Mouse (Mus musculus): ENCODE measurements at regions not wholly inside any gene's neighbourhood (a gene's known extent, or its start where the extent isn't known, plus 50 kb on each side); places are given as distances from the start of the nearest gene placed in this dataset.

DNA sequence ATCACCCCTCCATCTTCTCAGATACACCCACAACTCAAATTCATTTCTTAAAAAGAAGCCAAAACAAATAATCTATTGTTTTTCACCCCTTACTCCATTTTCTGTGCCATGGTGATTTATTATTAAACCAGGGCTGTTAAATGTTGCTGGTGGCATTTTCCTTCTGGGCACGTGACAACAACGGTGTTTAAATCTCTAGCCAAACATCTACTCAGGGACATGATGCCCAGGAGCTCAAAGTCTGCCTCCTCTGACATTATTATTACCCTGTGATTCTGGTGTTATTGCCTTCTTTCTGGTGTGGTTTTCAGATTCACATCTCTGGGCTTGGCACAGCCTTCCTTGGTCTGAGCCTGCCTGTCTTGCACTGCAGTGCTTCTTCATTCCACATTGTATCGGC lies 253.5 kb upstream of the Camk1g start:
- no peaks in the 10 kb centered on the region for H3K27me3 ChIP-seq
- H3K36me3 ChIP-seq (ENCODE audit: poor library complexity, severe bottlenecking), result no peaks in the 10 kb centered on the region
- no peak overlapping the region for H3K4me3 ChIP-seq
- H3K4me2 ChIP-seq, result no peak overlapping the region
- H3K9ac ChIP-seq, result no peak overlapping the region
- H3K27ac ChIP-seq, result no peak overlapping the region
- ATAC-seq, result no peak
- WGBS, result 92% methylated on average over 3 of the region's 3 CpGs
- peaks cover 4% of the 10 kb centered on the region; the same call in 1 of the 2 replicates for H3K4me1 ChIP-seq
- no peaks in the 10 kb centered on the region for H3K9me3 ChIP-seq (replicated peaks)

DNA sequence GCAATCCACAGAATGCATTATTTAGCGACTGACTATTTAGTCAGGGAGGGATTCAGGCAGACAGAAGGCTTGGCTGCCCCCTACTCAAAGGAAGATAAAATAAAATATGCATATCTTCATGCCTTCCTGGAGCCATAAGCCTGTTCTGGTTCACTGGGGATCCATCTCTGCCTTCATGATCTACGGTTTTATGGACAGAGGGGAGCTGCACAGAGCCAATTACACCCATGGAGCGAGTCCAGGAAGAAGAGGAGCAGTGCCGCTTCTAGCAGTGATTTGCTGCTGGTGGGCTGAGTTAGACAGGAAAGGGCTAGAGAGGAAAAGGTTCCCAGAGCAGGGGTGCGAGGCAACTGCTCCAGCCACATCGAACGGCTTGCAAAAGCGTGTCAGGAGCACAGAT lies 248.2 kb upstream of the Camk1g start:
- no peak overlapping the region for H3K27ac ChIP-seq
- H3K9ac ChIP-seq, result no peak overlapping the region
- H3K27me3 ChIP-seq, result no peaks in the 10 kb centered on the region
- ATAC-seq, result no peak
- no peak overlapping the region for H3K4me3 ChIP-seq
- H3K4me2 ChIP-seq, result no peak overlapping the region
- H3K4me1 ChIP-seq, result no peaks in the 10 kb centered on the region
- 78% methylated on average over 8 of the region's 8 CpGs for WGBS
- no peaks in the 10 kb centered on the region for H3K36me3 ChIP-seq (ENCODE audit: poor library complexity, severe bottlenecking)
- H3K9me3 ChIP-seq (replicated peaks), result no peaks in the 10 kb centered on the region

DNA sequence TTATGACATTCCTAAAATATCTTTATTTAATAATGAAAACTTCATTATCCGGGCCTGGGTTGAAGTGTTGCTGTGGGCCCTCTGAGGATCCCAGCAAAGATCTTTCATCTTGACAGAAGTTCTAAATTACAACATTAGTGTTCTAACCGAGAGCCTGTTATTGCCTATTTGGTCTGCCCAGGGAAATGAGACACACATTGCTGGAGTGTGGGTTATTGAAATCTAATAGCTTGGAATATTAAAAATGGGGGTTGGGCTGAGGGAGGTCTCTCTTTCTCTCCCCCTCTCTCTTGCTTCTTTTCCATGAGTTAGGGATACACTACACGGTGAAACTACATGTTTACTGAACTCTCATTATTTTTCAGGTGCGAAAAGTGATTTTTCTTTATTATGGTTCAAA lies 240.4 kb upstream of the Camk1g start:
- ATAC-seq, result no peak
- Histone ChIP-seq H3K27ac (no peak overlapping the region), H3K36me3 (ENCODE audit: poor library complexity, severe bottlenecking) (no peaks in the 10 kb centered on the region), H3K27me3 (no peaks in the 10 kb centered on the region), H3K4me2 (no peak overlapping the region), H3K9me3 (replicated peaks) (no peaks in the 10 kb centered on the region), H3K4me1 (peaks cover 8% of the 10 kb centered on the region; the same call in 1 of the 2 replicates), H3K9ac (no peak overlapping the region), H3K4me3 (no peak overlapping the region)
- WGBS, result 86% methylated on average over 4 of the region's 4 CpGs

DNA sequence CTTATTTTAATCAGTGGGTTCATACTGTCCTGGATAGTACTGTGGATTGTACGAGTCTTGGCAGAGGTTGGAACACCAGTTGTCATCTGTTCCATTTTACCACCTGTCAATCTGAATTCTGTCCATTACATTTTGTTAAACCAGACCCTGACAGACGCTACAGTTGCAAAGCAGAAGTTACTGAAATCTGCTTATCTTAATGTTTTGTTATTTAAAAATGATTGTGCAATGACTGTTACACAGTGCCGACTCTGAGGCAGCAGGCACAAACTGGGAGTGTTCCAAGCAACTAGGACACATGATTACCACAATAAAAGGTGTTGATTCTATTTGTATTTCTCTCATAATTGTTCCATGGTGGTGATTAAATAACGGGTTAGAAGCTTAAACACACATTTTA lies 229.8 kb upstream of the Camk1g start:
- WGBS, result 70% methylated on average over 4 of the region's 4 CpGs
- no peaks in the 10 kb centered on the region for H3K9me3 ChIP-seq (replicated peaks)
- H3K4me2 ChIP-seq, result no peak overlapping the region
- H3K9ac ChIP-seq, result no peak overlapping the region
- H3K4me1 ChIP-seq, result no peaks in the 10 kb centered on the region
- no peak overlapping the region for H3K4me3 ChIP-seq
- H3K27me3 ChIP-seq, result no peaks in the 10 kb centered on the region
- no peak overlapping the region for H3K27ac ChIP-seq
- ATAC-seq, result peak; percentile 30; the same call in 1 of the 2 replicates
- no peaks in the 10 kb centered on the region for H3K36me3 ChIP-seq (ENCODE audit: poor library complexity, severe bottlenecking)

DNA sequence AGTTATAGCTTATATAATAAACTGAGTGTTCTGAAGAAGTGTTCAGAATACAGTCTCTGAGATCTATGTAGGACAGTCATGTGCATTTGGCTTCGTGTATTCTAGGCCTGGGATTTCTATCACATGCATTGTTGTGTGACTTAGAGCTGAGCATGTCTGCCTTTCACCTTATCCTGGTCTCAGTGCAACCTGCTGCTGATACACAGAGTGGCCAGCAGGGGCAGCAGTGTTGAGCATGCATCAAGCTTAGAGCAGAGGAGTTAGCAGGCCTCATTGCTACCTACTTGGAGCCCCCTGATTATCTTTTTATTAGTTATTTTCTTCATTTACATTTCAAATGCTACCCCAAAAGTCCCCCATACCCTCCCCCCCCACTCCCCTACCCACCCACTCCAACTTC lies 229.1 kb upstream of the Camk1g start:
- no peaks in the 10 kb centered on the region for H3K4me1 ChIP-seq
- H3K4me3 ChIP-seq, result no peak overlapping the region
- no peak overlapping the region for H3K4me2 ChIP-seq
- no peaks in the 10 kb centered on the region for H3K36me3 ChIP-seq (ENCODE audit: poor library complexity, severe bottlenecking)
- 43% methylated on average over 1 of the region's 1 CpGs for WGBS
- H3K9ac ChIP-seq, result no peak overlapping the region
- no peaks in the 10 kb centered on the region for H3K27me3 ChIP-seq
- ATAC-seq, result no peak
- no peaks in the 10 kb centered on the region for H3K9me3 ChIP-seq (replicated peaks)
- no peak overlapping the region for H3K27ac ChIP-seq

DNA sequence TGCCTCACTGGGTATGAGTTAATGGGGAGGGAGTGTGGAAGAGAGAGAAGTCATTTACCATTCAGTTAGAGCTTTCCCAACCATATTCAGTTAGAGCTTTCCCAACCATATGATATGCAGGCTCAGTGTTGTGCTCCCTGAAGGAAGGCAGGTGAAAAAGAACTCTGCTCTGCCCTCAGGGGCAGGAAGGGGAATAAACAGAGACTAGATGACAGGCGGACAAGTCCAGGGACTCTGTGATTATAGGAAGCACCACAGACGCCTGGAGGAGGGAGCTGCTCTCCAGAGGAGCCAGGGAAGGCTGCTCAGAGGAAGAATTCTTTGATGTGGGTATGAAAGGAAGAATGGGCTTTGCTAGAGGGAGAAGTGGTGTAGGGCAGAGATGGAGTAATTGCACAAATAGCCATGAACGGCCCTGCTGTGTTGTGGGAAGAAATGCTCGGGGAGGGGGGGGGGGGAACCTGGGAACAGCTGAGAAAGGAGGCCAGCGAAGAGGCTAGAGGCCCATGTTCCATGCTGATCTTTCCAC lies 220.3 kb upstream of the Camk1g start:
- no peak overlapping the region for H3K4me3 ChIP-seq
- peak overlapping the region; percentile 53; the same call in 1 of the 2 replicates for H3K27ac ChIP-seq

DNA sequence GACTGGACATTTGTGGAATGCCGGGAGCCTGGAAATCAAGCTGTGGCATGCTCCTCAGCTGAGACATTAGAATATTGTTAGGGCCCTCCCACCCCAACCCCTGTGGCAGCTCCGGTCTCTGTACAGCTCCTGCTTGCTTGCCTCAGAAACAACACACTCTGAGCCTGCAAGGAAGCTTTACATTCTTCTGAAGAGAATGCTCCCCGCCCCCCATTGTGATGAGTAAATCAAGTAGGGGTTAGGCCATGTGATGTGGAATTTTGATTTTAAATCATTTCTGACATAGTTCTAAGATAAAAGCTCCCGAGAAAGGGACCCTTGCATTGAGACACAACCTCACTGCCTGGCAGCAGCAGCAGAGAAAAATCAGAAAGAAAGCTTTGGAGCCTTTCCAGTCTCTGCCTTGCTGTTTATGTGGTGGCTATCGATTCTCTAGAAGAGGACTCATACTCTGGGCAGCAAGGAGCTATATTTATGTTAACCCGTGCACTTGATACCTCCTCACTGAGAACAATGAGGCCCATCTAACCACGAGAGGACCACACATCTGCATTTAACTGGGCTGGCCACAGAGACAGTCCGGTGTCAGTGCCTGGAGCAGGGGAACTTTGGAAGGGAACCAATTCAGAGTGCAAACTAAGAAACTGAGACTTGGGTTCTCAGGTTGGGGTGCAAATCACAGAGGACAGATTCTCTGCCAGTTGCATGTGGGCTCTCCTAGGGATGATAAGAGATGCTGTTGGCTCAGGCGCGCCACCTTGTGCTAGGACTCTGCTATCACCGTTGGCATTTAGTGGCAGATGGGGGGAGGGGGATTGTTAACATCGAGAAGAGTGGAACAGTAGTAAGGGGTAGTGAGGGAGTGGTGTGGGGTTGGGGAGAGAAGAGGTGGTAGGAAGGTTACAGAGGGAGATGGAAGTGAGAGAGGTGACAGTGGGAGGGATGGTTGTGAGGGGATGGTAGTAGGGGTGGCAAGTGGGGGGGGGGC lies 218.7 kb upstream of the Camk1g start:
- H3K4me3 ChIP-seq, result no peak overlapping the region
- no peaks in the 10 kb centered on the region for H3K9me3 ChIP-seq (replicated peaks)
- peak; percentile 50; the same call in 1 of the 2 replicates for ATAC-seq
- H3K4me1 ChIP-seq, result peaks cover 48% of the 10 kb centered on the region
- H3K4me2 ChIP-seq, result no peak overlapping the region
- H3K27ac ChIP-seq, result peak overlapping the region; percentile 19; the same call in 1 of the 2 replicates
- 21% methylated on average over 12 of the region's 12 CpGs for WGBS
- H3K9ac ChIP-seq, result no peak overlapping the region
- no peaks in the 10 kb centered on the region for H3K36me3 ChIP-seq (ENCODE audit: poor library complexity, severe bottlenecking)
- H3K27me3 ChIP-seq, result no peaks in the 10 kb centered on the region

More for the DNA sequence above, 220.3 kb upstream of the Camk1g start:
- no peak overlapping the region for H3K9ac ChIP-seq
- no peaks in the 10 kb centered on the region for H3K36me3 ChIP-seq (ENCODE audit: poor library complexity, severe bottlenecking)
- no peak overlapping the region for H3K4me2 ChIP-seq
- H3K9me3 ChIP-seq (replicated peaks), result no peaks in the 10 kb centered on the region
- WGBS, result 8% methylated on average over 5 of the region's 5 CpGs
- H3K27me3 ChIP-seq, result no peaks in the 10 kb centered on the region
- peaks cover 48% of the 10 kb centered on the region for H3K4me1 ChIP-seq
- ATAC-seq, result peak; percentile 5; the same call in 1 of the 2 replicates

DNA sequence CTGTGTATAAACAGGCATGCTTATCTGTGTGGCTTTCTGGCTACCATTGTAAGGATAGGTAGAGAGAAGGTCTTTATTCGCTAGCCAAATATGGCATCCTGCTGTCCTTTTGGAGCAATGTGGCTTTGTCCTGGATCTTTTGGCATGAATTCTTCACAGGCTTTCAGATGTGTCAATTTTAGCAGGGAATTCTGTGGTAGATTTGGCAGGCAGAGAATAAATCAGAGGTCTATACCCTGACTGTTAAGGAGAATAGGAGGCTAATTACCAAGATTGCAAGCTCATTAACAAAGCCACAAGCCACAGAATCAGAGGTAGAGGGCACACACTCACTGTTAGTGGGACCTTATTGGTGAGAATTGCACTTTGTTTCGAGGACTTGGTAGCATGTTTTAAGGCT lies 217.2 kb upstream of the Camk1g start:
- peak overlapping the region; percentile 67 for H3K27ac ChIP-seq
- no peak overlapping the region for H3K4me3 ChIP-seq
- H3K4me2 ChIP-seq, result no peak overlapping the region
- H3K9ac ChIP-seq, result no peak overlapping the region
- ATAC-seq, result peak; percentile 69
- no peaks in the 10 kb centered on the region for H3K27me3 ChIP-seq
- WGBS, result 25% methylated on average over 2 of the region's 2 CpGs
- H3K9me3 ChIP-seq (replicated peaks), result no peaks in the 10 kb centered on the region
- H3K4me1 ChIP-seq, result peaks cover 48% of the 10 kb centered on the region
- H3K36me3 ChIP-seq (ENCODE audit: poor library complexity, severe bottlenecking), result no peaks in the 10 kb centered on the region

DNA sequence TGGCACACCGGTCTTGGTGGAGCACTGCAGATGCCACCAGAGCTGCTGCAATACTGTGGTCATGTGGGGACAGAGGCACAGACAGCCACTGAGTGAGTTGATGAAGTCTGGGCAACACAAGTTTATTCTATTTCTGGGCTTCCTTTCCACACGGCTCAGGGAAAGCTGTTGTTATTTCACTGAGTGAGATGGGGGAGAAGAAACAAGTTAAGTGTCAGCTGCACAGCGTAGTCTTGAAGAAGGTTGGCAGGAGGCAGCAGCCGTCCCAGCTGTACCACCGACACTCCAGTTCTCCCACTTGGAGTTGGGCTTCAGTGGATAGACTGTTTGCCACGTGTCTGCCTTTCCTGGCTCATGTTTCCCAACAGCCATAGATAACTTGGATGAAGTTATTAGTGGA lies 216.8 kb upstream of the Camk1g start:
- H3K9ac ChIP-seq, result no peak overlapping the region
- H3K4me2 ChIP-seq, result no peak overlapping the region

DNA sequence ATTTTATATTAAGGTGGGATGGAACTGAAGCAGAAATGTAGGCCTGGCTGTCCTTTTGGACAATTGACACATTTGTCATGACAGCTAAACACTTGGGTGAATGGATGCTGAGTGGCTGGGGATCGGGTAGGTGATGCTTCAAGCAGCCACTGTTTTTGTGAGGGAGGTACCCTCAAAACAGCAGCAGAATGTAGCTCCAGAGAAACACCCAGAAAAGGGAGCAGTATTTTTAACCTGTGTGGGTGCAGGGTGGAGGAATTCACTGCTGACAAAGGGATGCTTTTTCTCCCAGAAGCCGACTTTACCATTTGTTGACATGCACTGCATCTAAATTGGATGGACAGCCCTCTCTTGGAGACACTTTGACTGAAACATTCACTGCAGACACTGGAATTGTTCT lies 213.7 kb upstream of the Camk1g start:
- 75% methylated on average over 2 of the region's 2 CpGs for WGBS
- Histone ChIP-seq H3K9ac (no peak overlapping the region), H3K9me3 (replicated peaks) (no peaks in the 10 kb centered on the region), H3K27ac (no peak overlapping the region), H3K4me2 (no peak overlapping the region), H3K36me3 (ENCODE audit: poor library complexity, severe bottlenecking) (no peaks in the 10 kb centered on the region), H3K4me1 (peaks cover 25% of the 10 kb centered on the region), H3K4me3 (no peak overlapping the region), H3K27me3 (0 out of 2 replicates have a peak, but pooled peaks cover 3% of the 10 kb centered on the region)
- no peak for ATAC-seq

More for the DNA sequence above, 216.8 kb upstream of the Camk1g start:
- H3K4me1 ChIP-seq, result peaks cover 48% of the 10 kb centered on the region
- no peak overlapping the region for H3K4me3 ChIP-seq
- peak overlapping the region; percentile 67; the same call in 1 of the 2 replicates for H3K27ac ChIP-seq
- ATAC-seq, result peak; percentile 70; the same call in 1 of the 2 replicates
- no peaks in the 10 kb centered on the region for H3K27me3 ChIP-seq
- no peaks in the 10 kb centered on the region for H3K9me3 ChIP-seq (replicated peaks)
- WGBS, result 52% methylated on average over 6 of the region's 6 CpGs
- H3K36me3 ChIP-seq (ENCODE audit: poor library complexity, severe bottlenecking), result no peaks in the 10 kb centered on the region

DNA sequence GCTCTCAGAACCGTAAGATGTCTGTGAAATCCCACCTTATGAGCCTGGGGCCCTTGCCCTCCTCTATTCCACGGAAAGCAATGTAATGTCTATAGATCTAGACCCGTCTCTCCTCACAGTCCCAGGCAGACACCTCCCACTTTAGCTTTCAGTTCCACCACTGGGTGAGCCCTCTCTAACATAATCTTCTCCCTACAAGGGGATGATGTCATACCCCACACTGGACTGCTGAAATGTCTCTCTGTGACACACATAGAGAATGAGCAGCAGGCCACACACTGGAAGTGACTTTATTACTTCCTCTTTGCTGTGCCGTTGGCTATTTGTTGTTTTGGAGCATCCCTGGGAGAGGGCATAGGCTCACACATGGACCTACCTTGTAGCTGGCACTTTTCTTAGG lies 210.3 kb upstream of the Camk1g start:
- ATAC-seq, result no peak
- no peaks in the 10 kb centered on the region for H3K36me3 ChIP-seq (ENCODE audit: poor library complexity, severe bottlenecking)

DNA sequence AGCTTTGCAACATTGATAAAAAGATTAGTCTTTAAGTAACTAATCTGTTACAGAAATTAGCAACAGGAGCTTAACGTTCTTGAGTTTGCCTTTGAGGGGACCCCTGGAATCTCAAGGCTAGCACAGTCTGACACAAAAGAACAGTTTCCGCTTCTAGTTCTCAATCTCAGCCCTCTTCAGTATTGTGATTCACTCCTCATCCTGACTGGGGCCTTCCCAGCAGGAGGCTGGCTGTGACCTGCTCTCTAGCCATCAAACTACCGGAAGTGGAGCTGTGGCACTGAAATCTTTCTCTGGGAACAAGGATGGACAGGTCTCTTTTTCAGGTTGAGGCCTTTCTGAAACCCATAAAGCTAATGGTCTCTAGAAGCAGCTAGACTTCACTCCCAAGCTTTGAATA lies 209.6 kb upstream of the Camk1g start:
- 0 out of 2 replicates have a peak, but pooled peaks cover 3% of the 10 kb centered on the region for H3K27me3 ChIP-seq
- no peaks in the 10 kb centered on the region for H3K9me3 ChIP-seq (replicated peaks)
- H3K4me3 ChIP-seq, result no peak overlapping the region
- no peak overlapping the region for H3K27ac ChIP-seq
- H3K4me1 ChIP-seq, result peaks cover 13% of the 10 kb centered on the region
- no peak overlapping the region for H3K9ac ChIP-seq
- no peak for ATAC-seq
- WGBS, result 48% methylated on average over 3 of the region's 3 CpGs
- no peak overlapping the region for H3K4me2 ChIP-seq
- H3K36me3 ChIP-seq (ENCODE audit: poor library complexity, severe bottlenecking), result no peaks in the 10 kb centered on the region

More for the DNA sequence above, 210.3 kb upstream of the Camk1g start:
- H3K4me3 ChIP-seq, result no peak overlapping the region
- peaks cover 12% of the 10 kb centered on the region for H3K4me1 ChIP-seq
- H3K4me2 ChIP-seq, result no peak overlapping the region
- no peak overlapping the region for H3K9ac ChIP-seq
- H3K27ac ChIP-seq, result no peak overlapping the region
- H3K9me3 ChIP-seq (replicated peaks), result no peaks in the 10 kb centered on the region
- 0 out of 2 replicates have a peak, but pooled peaks cover 3% of the 10 kb centered on the region for H3K27me3 ChIP-seq
- WGBS, result 82% methylated on average over 4 of the region's 4 CpGs

All from forebrain, embryonic 13.5 days (tissue).